Mouse (Mus musculus): ENCODE results near the gene Ano1.

Ano1 gene

DNA sequence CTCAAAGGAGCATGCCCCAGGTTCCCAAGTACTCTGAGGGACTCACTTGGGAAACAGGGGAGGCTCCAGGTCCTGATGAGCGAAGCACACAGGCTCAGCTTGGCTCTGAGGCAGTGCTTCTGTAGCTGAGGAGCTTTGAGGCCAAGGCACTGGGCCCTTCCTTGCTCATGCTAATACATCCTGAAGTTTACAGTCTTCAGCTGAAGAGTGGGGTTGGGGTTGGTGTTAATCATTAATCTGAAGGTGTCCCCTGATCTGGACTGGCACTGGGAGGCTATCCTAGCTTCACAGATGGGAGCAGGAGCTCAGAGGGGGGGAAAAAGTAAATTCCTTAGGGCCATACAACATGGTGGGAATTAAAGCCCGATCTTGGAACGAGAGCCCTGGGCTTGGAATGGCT, 117.3 kb downstream of the Ano1 start:
- no peak for DNase-seq

DNA sequence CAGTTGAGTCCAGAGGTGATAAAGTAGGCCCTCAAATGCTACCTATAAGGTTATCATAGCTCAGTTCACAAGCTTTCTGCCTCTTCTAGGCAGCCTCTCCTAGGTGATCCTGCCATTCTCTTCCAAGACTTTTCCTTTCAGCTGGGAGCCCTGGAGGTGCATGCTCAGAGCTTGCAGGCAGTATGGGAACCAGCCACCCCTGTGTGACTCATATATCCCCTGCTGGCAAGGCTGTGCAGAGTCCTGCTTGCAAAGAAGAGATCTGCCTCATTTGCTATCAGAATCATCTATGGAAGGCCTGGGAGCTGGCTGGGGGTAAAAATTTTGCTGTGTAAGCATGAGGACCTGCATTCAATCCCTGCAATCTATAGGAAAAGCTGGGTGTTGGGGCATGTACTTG, 119.5 kb downstream of the Ano1 start:
- DNase-seq: no peak

DNA sequence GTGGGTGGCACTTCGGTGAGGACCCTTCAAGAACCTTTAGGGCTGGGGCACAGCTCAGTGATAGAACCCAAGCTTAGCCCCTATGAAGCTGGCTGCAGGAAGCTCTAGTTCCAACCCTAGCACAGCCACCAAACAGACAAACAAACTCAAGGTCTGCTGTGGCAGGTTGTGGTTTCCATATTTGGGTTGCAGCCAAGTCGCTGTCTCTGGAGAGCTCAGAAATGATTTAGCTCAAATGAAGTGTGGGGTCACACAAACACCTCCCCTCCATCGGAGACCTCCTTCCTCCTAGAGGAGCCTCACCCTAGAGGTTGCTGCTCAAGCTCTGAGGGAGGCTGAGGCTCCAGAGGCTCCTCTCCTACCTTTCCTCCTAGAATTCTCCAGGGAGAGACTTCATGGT, 121.2 kb downstream of the Ano1 start:
- DNase-seq: no peak

DNA sequence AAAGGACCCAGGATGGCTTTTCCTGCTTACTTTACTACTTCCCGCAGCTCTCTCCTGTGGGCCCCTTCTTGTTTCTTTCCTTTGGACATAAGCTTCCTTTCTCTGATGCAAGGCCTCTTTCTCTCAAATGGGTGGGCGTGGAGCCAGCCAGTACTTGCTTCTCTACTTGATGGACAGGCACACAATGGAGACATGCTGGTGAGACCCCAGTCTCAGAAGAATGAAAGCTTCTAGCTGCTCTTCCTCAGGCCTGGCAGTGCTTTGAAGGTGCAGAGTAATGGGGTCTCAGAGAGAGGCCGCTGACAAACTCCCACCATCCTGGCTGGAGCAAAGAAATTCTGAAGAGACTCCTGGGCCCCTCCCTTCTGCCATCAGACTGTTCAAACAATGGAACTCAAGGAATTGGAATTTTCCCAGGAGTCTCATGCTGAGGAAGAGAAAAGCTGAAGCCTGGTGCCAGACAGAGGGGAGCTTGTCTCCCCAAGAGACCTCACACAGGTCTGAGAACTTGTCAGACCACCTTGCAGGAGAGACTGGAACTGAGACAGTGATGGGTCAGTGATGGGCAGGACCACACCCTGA, 123.3 kb downstream of the Ano1 start:
- DNase-seq: peak; percentile 19

DNA sequence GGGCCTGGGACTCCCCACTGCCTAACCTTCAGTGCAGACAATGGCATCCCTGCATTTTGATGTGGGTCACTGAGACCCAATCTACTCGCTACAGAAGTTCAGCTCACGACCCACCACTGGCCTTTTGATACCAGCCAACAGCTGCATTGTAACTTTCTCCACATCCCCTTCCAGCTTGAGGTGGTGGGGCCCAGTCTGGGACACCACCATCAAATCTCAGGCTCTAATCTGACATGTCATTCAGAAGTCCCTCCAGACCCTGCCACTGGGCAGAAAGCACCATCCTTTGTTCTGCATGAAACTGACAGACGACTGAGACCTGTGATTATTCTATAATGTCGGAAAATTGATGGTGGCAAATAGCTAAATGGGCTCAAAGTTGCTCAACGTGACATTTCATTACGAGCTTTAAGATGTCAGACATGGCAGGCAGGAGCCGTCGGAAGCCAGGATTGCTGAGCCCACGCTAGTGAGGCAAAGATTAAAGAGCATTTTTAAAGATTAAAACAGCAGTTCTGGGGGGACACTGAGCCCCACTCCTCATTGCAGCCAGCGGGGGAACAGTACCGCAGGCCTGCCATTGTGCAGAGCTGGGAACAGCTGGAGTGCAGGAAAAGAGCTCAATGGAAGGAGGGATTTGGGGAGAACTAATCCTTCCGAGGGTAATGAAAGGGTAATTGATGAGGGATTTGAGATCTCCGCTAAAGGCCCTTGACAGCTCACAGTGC, 124.0 kb downstream of the Ano1 start:
- no peak for DNase-seq

DNA sequence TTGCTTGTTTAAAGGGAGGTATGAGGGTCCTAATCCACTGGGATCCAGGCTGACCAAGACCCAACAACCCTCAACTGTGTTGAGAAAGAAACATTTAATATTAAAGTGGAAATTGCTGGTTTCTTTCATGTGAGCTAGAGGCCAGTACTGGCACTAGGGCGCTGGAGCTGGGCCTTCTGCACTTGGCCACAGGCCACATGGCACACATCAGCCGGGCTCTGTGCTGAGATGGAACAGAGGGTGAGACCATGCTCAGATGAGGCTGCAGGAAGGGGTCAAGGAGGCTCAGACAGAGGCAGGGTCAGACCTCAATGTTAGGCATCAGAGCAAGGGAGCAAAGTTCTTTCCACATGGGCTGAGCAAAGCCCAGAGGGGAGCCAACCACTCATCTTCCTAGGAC, 125.7 kb downstream of the Ano1 start:
- no peak for DNase-seq

DNA sequence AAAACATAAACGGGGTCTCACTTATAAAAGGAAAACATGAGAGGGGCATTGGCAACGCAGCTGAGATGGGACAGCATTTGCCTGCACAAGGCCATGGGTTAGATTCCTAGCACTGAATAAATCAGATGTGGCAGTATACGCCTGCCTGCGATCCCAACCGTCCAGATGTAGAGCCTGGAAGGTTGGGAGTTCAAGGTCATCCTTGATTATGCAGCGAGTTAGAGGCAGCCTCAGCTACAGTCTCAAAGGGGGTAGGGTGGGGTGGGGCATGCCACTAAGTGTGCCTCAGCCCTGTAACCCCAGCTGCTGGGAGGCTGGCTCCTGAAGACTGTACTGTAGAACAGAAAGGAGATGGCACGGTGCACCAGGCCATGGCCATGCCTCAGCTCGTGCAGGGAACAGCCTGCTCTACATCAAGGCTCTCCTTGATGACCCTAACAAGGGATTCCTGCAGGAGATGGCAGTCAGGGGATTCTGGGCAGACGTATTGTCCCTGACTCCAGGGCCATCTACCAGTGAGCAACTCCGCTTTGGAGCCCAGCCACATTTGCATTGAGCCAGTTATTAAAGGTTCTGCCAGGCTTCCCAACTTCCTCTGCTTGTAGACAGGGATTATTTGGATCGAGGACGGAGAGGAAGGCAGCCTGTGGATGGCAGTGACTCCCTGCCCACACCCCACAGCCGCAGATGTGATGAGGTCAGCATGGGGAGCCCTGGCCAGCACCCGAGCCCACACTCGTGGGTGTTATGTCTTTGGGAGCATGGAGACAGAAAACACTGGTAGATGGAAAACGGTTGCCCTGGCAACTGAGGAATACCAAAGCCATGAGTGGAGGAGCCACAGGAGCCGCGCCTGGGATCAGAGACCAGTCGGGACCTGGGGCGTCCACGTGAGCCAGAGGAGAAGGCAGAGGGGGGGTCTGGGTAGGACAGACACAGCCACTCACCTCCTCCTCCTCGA, 130.8 kb downstream of the Ano1 start:
- DNase-seq: peak; percentile 12

DNA sequence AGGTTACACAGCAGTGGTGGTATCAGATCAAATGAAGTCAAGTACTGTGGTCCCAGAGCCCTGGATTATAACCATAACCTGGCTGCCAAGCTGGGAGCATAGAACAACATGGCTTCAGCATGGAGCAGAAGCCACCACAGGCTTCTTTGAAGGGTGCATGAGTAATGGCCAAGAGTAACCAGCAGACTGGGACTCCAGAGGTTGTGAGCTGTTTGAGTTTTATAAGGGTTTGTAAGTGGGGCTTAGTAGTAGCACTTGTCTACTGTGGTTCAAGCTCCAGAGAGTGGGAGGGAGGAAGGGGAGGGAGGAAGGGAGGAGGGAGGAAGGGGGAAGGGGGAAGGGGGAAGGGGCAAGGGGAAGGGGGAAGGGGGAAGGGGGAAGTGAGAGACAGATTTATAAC, 131.5 kb downstream of the Ano1 start:
- DNase-seq: no peak

DNA sequence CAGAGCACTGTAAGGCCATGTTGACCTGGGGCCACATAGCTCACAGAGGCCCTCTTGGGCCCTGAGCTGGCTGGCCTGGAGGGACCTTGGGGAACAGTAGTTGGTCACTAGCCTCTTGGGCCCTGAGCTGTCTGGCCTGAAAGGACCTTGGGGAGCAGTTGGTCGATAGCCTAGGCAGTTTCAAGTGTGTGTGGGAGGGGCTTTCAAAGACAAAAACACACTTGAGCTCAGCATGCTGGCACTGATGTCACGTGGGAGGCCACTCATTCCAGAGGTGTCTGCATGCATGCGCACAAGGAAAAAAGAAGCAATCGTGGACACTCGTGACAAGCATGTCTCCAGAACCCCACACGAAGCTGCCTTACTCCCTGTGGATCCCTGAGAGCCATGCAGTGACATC, 136.4 kb downstream of the Ano1 start:
- no peak for DNase-seq

DNA sequence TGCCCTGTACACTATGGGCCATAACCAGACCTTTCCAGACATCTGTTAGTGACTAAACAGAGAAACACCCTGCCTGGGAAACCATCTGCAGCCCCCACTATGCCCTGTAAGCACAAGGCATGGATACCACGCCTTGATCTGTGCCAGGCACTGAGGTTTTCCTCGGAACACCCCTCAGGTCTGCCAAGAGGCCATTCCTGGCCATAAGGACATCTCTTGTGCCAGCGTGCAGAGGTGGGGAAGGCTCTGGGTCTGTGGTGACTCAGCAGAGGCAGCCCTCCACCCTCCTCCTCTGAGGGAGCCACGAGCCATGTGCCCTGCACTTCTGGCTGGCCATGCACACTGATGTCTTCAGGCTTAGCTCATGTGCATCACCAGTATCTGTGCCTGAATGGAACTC, 138.9 kb downstream of the Ano1 start:
- no peak for DNase-seq

DNA sequence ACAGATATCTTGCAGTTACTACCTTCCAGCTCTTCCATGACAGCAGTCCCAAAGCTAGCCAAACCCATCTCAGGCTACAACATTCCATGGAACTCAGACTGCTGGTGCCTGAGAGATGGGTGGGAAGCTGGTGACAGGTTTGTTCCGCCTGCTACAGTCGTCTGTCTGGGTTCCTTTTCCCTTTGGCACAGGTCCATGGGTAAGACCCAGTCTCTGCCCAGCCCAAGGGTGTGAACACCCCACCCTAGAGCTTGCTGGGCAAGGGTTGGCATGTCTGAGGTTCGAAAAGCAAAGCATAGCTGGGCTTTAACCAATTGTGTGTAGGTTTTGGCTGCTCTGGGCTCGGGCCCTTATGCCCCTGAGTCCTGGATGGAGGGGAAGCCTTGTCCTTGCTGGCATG, 139.4 kb downstream of the Ano1 start:
- DNase-seq: no peak

DNA sequence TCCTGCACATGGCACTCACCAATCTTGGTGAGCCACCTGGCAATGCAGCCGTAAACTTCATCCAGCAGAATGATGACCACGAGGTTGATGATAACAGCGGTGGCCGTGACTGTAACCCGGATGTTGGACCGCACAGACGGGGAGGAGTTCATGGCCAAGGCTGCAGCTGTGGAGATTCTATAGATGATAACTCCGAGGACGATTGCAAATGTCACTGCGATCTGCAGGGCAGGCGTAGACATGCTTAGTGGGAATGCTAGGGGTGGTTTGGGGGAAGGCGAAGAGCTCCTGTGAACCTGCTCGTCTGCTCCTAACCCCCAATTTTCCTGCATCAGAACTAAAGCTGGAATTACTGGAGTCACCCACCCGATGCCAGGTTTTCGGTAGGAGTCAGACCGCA, 140.2 kb downstream of the Ano1 start:
- no peak for DNase-seq

DNA sequence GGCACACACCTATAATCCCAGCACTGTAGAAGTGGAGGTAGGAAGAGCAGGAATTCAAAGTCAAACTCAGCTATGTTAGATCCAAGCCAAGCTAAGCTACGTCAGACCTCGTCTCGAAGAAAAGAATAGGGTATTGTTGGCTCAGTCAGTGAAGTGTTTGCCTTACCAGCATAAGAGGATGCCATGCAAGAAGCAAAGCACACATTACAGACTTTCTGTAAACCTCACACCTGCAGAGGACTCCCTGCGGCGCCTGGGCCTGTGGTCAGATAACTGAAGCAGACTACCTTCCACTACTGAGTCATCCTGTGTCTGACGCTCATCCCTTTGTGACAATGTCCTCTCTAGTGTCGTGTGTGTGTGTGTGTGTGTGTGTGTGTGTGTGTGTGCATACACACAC, 142.2 kb downstream of the Ano1 start:
- no peak for DNase-seq

DNA sequence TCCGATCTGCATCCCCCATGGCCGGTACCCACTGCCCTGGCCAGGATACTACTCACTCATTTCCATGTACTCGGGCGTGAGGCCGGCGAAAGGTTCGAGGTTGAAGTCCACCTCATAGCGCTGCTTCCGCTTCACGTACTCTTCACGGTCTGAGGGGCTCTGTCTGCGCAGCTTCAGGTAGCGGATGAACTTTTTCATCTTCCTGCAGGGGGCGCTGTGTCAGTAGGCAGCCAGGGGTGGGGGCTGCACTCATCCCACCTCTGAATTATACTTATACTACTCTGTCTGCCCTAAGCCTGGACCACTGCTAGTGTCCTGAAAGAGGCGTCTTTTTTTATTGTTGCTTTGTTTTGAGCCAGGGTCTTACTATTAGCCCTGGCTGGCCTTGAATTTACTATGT, 143.9 kb downstream of the Ano1 start:
- no peak for DNase-seq

DNA sequence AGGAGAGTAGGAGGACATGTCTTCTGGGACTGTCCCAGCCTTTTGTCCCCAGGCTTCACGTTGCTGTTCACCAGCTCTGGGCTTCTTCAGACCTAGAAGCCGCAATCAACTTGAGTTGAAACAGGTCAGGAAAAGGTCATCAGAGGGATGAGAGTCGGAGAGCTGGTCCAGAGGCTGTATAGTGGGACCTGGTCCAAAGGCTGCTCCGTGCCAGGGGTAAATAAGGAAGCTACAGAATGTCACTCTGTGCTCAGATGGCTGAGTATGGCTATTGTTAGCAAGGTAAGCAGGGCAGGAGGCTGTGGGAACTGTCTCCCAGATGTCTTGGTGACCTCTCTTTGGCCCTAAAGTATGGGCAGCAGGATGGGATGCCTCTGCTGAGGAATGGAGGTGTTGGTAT, 147.0 kb downstream of the Ano1 start:
- DNase-seq: no peak

DNA sequence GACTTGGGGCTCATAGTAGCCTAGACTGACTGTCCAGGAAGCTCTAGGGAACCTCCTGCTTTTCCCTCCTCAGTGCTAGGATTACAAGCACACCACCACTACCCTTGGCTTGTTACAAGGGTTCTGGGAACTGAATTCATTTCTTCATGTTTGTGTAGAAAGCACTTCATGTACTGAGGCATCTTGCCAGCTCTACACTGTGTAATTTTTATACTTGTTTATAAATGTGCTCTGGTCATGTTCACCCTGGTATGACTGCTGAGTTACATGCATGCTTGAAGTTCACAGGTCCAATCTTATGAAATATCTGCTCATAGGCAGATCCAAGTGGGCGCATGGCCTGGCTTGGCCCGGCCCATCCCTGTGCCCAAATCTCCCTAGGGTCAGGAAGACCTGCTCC, 147.5 kb downstream of the Ano1 start:
- no peak for DNase-seq

DNA sequence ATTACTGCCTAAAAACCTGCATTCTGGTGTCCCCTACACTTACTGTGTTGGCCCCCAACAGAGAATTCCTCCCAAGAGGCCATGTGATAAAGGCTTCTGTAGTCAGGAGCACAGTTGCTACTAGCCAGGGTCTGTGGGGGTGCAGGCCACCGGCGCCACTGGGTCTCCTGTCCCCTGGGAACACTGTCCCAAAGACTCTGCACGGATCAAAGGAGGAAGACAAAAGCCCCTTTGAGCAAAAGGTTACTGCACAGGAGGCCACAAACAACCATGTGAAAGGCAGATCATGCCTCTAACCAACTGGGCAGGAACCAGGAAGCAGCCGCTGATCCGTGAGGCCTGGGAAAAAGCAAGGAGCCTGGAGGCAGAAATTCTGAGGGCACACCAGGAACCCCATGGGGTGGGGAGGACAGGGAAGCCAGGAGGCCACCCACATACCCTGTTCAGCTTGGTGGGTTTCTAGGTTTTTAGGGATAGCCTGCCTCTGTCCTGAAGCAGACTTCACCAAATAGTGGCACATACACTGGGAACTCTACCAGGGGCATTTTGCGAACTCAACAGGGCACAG, 151.4 kb downstream of the Ano1 start:
- DNase-seq: no peak

DNA sequence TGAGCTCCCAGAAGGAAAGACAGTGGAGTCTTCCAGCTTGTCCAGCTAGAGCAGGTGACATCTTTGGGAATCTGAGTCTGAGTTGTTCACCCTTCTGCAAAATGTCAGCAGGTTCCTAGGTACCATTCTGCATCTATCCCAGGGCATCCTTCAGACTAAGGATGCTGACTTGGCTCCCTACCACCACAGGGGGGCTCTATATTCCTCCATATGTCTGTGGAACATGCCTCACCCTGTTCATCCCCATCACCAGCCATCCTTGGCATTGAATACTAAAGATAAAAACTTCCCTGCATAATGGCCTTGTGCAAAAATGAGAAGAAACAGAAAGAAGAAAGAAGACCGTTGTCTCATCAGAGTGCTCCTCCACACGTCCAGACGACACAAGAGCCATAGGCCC, 162.3 kb downstream of the Ano1 start:
- DNase-seq: no peak

DNA sequence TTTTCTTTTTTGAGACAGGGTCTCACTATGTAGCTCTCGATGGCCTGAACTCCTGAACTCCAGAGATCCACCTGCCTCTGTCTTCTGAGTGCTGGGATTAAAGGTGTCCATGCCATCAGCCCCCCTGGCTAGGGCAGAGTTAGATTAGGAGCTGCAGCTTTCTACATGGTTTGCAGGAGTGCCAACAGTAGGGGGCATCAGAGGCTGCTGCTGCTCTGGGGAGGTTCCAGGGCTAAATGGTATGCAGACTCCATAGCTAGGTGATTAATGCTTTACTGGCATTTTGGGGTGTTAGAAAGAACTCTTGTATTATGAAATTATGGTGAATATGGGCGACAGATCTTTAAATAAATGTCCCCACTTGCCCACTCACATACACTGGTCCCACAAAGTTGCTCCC, 164.5 kb downstream of the Ano1 start:
- DNase-seq: peak; percentile 62

DNA sequence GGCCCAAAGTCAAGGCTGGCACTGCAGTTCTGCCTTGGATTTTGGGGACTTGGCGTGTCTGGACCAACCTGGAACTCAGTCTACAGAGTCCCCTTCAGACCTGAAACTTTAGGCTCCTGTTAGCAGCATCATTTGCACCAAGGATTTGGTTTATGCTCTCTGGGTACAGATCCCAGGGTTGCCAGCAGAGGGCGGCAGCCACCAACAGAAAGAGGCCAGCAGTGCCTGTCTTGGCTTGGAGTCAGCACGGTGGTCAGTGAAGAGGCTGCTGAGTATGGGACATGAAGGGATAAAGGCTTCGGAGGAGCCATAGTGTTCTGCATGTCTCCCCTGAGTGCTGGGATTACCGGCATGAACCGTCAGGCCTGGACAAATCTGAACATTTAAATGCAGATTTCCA, 166.1 kb downstream of the Ano1 start:
- peak; percentile 74 for DNase-seq

DNA sequence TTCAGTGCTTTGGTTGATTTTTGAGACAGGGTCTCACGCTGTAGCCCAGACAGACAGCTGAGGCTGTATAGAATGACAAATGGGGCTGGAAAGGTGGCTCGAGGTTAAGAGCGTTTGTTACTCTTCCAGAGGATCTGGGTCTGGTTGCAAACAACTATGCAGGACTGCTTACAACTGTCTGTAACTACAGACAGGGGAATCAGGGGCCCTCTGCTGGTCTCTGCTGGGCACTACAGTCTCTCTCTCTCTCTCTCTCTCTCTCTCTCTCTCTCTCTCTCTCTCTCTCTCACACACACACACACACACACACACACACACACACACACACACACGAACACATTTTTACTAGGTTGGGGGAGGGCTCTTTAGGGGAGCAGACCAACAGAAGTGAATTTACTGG, 168.2 kb downstream of the Ano1 start:
- DNase-seq: peak; percentile 62

DNA sequence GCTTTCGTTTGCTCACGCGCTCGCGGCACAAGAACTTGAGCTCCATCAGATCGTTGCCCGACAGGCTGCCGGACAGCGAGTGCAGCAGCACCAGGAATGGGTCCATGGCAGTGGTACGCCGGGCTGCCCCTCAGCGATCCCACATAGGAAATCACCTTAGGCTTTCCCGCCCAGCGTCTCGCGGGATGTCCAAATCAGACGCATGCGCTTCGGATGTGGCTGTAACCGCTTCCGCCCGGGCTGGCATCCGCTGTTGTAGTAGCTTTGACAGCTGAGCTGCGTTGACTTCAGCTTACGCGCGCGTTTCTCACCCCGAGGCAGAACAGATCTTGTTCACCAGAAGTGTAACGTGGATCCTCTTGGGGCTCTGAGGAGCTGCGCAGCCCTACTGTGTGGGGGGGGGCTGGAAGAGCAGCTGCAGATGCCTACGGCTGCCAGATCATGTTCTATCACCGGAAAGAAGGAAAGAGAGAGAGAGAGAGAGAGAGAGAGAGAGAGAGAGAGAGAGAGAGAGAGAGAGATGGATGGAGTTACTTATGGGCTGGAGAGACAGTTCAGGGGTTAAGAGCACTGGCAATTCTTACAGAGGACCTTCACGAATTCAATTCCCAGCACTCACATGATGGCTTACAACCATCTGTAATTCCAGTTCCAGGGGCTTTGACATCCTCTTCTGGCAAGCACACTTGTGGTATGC, 169.3 kb downstream of the Ano1 start, which contains the start of gene Fadd:
TSS of gene Fadd (minus strand) at position 180 of the 697 bp plus-strand sequence.
- DNase-seq: peak; percentile 94
